Mouse (Mus musculus) CH12.LX (cell line): ENCODE results near the gene Plrg1.

Source experiments
- CTCF ChIP-seq, 2 experiments: IDR thresholded peaks in 1 of 2; conservative IDR thresholded peaks in 1 of 2; 2 replicates each; pipeline ENCODE4 v1.5.1; 2011 to 2012; ENCODE audit warnings: low read depth in 2 of 2, low read length in 2 of 2, improper control_type of control experiment in 1 of 2, inconsistent platforms in 1 of 2, mild to moderate bottlenecking in 1 of 2, moderate library complexity in 1 of 2
- POLR2A ChIP-seq: IDR thresholded peaks from 2 replicates; pipeline ENCODE4 v1.6.1; 2011; ENCODE audit warnings: low read depth, mild to moderate bottlenecking, improper control_type of control experiment, low read length
- RCOR1 ChIP-seq: conservative IDR thresholded peaks from 2 replicates; pipeline ENCODE4 v1.6.1; 2012; ENCODE audit warnings: low read depth, mild to moderate bottlenecking, inconsistent platforms, low read length, improper control_type of control experiment
- SIN3A ChIP-seq: IDR thresholded peaks from 2 replicates; pipeline ENCODE4 v1.6.1; 2012; ENCODE audit warnings: low read length, improper control_type of control experiment, inconsistent platforms

GRCm38 (mm10) chr3:83111485-83112261 is 56.4 kb downstream of the Plrg1 start:
- no peak for TF ChIP-seq RCOR1
- no peak for TF ChIP-seq CTCF (conservative IDR thresholded peaks at IDR 0.05 in 1 of 2, IDR thresholded peaks at IDR 0.05 in 1 of 2; ENCODE audit: low read depth in 2 of 2, low read length in 2 of 2)
- no peak for TF ChIP-seq POLR2A
- TF ChIP-seq SIN3A, result no peak
